Mouse (Mus musculus) gastrocnemius, postnatal 14 days (tissue): ENCODE data around the gene Ccdc34. TPM values are rescaled to one million over a fixed set of nuclear protein-coding genes. Genes with fewer than 3 reads are reported as not detected.

Source experiments
- DNase-seq: peaks from one replicate; pipeline ENCODE4 v3.0.0; 2021; ENCODE audit warnings: mixed read lengths
- intact Hi-C: fragments of 180-260 bp; cut with DNase I; formaldehyde crosslinking; loops from one replicate; pipeline ENCODE4 v1.15.1; 2025; ENCODE audit warnings: low total_unique reads
- total RNA-seq, 2 experiments: library from RNA; stranded (reverse); gene quantifications; 2 replicates each; pipeline ENCODE4 v1.2.3; 2021

Ccdc34 gene
- total RNA-seq, 2 experiments from 2014 or later, result 5.8 to 6.5 TPM

DNA sequence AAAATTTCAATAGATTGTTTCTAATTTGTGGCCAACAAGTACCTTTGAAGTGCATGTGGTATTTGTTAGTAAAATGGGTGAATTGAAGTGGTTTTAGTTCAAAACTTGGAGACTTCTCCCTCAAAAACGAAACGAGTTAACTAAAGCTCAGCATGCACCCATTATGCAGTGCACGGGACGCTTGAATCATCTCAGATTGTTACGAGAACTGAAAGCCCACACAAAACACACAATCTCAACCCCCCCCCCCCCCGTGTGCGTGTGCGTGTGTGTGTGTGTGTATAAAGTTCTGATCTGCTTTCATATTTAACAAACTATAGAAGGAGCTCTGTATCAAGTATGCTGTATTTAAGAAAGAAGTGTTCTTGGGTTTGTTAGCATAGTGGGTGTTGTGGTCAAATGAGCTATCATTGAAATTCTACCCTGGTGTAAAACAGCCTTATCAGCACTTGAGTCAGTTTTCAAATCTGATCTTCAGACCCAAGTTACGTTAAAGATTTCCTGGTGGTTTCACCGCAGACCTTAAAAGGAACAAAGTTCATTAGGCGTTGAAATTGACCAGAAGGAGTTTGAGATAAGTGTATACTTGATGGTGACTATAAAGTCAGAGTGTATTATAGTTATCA, 25.1 kb upstream of the Ccdc34 start:
- no peak for DNase-seq
- intact Hi-C loops, result loop anchor here (10.0 kb wide), 1 partner anchor 78 kb away; the partner anchor contains the start of gene Lgr4

DNA sequence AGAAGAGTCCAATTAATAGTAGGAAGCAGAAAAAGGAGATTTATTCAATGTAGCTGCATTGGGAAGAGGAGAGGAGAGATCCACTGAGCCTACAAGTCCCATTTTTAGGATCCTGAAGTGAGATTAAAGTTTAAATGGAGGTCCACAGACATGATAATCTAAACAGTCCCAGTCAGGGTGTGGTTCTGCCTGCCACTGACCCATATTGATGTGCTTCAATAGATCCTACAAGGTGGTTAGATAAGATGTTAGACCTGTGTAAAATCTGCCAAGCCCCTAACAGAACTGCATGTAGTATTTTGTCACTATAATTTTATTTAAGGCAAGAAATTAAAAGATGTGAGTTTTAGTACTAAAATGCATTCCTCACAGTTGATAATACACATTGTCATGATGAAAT, 24.2 kb upstream of the Ccdc34 start:
- intact Hi-C loops, result loop anchor here (10.0 kb wide), 1 partner anchor 79 kb away; the partner anchor contains the start of gene Lgr4
- DNase-seq, result no peak

DNA sequence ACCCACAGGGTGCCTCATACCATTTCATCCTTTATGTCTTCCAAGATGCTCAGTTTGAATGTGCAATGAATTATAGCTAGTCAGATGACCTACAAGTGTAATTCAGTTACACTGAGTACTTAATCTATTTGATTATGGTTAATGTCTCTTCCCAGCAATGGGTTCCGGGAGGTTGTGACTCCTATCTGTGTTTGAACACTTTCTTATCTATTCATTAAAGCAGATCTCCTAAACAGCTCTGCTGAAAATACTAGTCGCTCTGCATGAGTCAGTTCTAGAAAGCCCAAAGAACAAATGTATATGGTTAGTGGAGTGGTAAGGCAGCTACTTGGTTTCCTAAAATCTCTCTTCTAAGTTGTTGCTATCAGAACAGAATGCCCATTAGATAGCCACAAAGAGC, 22.6 kb upstream of the Ccdc34 start:
- intact Hi-C loops, result loop anchor here (10.0 kb wide), 1 partner anchor 80 kb away; the partner anchor contains the start of gene Lgr4
- no peak for DNase-seq

DNA sequence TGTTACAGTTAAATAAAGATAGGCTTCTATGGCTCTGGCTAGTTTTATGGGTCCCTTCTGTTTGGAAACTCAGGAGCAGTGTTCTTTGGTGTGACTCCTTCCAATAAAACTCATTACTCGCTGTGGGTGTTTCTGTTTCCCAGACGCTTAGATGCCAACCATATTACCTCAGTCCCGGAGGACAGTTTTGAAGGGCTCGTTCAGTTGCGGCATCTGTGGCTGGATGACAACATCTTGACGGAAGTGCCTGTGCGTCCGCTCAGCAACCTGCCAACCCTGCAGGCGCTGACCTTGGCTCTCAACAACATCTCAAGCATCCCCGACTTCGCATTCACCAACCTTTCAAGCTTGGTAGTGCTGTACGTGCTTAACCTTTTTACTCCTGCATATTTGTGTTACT, 21.2 kb upstream of the Ccdc34 start:
- intact Hi-C loops, result loop anchor here (10.0 kb wide), 1 partner anchor 82 kb away; the partner anchor contains the start of gene Lgr4
- DNase-seq, result peak; percentile 28

DNA sequence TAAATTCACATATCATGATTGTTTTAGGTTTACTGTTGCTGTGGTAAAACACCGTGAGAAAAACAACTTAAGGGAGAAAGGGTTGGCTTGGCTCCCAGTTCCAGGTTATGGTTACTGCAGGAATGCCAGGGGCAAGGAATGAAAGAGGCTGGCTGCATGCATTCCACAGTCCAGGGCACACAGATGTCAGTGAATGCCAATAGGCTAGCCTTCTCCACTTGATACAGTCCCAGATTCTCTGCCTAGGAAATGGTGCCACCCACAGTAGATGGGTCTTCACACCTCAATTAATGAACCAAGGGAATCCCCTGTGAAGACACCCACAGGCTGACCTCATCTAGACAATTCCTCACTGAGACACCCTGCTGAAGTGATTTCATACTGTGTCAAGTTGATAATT, 12.9 kb upstream of the Ccdc34 start:
- intact Hi-C loops, result no loop called here
- DNase-seq, result no peak

DNA sequence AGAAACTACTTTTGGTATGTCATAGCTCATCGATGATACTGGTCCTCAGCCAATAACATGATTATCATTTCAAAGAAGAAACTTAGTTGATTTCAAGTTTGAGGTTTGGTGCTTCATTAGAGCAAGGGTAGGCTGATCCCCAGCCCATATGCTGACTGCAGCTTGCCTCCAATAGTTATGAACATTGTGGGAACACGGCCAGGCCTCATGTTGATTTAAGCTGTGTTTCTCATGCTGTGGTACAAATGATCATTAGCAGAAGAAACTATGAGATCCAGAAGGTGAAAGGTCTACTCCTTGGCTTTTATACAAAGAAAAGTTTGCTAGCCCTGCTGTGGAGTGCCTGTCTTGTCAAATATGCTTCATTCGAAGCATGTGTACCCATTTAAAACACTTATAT, 12.5 kb upstream of the Ccdc34 start:
- no peak for DNase-seq
- intact Hi-C loops, result no loop called here

DNA sequence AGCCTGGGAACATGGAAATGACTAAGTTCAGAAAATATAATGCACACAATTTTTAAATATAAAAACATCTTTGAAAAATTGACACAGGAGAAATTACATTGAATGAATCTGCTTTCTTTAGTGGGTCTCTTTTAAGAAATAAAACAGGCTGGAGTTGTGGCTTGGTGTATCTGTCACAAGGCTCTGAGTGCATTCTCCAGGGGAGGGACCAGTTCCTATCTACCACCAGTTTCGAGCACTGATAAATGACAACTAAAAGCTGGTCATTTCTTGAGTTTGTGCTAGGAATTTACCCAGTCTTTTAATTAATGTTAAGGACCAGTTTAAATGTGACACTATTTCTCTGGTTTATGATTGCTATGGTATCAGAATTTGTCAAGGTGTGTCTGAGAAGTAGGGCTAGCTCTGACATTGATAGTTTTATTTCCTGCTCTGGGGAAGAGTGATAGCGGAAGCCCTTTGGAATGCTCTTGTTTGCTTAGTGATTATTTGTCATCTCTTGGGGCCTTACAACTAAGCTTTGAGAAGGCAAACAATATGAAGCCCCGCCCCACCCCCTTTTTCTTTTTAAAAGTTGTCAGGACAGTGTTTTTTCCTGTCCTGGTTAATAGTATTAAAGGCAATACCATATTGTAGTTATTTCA, 11.9 kb upstream of the Ccdc34 start:
- intact Hi-C loops, result no loop called here
- DNase-seq, result no peak

DNA sequence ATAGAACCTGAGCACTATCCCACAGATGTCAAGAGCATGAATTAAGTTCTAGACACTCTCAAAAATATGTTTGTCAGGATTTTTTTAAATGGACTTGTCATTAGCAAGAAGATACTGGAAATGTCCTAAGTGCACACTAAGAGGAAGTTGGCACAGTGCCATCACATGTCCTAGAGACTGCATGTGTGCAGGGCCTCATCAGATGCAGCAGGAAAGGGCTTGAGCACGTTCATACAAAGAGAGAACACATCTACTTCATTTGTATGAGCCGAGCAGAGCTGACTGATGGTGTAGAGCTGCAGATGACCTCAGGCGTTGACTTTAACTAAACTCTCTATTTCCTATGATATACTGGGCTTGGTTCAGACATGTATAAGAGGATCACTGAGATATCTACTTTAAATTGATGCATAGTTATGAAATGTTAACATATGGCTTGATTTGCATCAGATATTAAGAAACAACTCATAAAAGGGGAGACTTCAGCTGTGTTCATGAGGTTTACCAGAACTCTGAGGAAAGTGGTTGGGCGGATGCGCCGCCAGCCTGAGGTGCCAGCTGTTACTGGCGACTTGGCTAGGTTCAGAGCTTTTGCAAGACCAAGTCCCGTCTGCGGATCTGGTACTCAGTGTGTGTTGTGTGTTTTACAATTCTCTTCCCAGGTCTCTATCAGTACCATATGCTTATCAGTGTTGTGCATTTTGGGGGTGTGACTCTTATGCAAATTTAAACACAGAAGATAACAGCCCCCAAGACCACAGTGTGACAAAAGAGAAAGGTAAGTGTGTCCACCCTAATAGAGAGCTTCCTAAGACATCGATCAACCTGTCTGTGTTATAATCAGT, 10.0 kb upstream of the Ccdc34 start:
- no peak for DNase-seq
- intact Hi-C loops, result no loop called here

DNA sequence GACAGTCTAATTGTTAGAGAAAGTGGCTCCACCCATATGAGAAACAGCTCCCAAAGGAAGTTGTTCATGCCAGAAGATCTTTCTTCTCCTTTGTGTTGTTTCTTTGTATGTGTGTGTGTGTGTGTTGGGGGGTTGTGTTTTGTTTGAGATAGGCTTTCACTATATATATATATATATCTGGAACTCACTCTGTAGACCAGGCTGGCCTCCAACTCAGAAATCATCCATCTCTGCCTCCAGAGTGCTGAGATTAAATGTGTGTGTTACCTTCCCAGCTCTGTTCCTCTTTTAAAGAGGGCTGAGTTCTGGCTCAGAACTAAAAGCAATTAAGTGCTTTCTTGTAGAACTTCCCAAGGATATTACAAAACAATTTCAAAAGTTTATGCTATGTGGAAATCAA, 8.2 kb upstream of the Ccdc34 start:
- no peak for DNase-seq
- intact Hi-C loops, result no loop called here

DNA sequence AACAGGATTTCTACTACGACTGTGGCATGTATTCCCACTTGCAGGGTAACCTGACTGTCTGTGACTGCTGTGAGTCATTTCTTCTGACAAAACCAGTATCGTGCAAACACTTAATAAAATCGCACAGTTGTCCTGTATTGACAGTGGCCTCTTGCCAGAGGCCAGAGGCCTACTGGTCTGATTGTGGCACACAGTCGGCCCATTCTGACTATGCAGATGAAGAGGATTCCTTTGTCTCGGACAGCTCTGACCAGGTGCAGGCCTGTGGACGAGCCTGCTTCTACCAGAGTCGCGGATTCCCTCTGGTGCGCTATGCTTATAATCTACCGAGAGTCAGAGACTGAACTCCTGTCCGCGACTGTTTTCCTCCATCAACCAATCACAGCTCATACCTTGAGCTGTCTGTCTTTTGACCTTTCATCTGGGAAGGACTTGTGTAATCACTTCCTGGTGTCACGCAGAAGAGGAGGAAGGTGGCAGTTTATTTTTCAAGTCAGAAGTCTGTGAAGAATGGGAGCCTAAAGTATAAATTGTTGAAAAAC, 5.4 kb upstream of the Ccdc34 start:
- intact Hi-C loops, result no loop called here

DNA sequence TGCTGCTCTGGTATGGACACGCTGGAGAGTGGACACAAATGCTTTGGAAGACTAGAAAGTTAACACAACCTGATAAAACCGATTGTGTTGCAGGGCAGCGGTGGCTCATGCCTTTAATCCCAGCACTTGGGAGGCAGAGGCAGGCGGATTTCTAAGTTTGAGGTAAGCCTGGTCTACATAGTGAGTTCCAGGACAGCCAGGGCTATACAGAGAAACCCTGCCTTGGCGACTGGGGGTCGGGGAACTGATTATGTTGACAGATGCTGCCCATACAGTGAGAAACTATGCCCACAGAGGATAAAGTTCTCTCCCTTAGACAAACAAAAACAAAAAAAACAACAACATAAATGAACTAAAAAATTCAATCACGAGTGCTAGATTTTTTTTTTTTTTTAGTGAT, 530 bp upstream of the Ccdc34 start:
- intact Hi-C loops, result no loop called here
- DNase-seq, result no peak

More for the DNA sequence above, 5.4 kb upstream of the Ccdc34 start:
- no peak for DNase-seq

DNA sequence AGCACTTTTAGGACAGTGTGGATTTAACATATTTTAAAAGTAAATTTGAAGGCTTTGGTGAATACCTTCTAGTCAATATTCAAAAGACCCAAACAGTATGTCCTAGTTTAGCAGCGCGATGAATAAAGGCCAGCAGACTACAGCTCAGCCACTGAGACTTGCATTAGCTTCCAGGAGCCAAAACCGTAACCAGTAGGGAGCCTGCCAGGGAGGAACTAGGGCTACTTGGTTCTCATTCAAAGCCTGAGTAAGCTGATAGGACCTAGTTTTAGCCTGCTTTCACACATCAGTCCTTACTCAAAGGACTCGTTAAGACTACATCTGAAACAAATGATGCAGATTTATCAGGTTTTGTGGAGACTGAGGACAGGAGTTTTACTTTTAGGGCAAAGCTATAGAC, 2.0 kb downstream of the Ccdc34 start:
- intact Hi-C loops, result no loop called here

DNA sequence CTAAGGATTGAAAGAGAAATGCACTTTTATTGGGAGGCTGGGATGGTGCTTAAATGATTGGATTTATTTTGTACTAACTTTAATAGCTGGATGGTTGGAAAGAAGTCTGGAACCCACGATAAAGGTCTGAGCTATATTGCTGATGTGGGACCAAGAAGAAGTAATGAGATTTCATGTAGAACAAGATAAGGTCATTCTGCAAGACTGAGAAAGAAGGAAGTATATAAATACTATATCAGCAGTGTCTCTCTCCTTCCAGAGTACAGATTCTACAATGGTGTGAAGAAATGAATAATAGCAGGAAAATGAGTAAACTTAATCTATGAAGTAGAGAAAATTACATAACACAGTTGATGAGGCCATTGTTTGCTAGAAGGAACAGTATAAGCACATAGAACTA, 2.8 kb downstream of the Ccdc34 start:
- intact Hi-C loops, result no loop called here
- no peak for DNase-seq

More for the DNA sequence above, 2.0 kb downstream of the Ccdc34 start:
- DNase-seq, result peak; percentile 53

DNA sequence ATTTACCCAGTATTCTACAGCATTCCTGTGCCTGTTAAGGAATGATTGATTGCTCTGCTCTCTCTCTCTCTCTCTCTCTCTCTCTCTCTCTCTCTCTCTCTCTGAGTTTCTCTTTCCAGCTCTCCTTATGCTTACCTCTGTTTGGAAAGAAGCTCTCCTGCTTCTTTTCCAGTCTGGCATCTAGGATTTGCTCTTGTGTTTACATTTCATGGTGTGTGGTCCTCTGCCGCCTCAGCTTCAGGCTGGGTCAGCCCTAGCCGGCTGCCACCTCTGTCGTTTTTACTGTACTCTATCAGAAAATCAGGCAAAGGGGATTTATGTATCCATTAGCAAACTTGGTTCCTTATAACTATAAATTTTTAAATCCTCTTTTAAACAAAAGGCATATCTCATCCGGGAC, 18.6 kb downstream of the Ccdc34 start:
- DNase-seq, result no peak
- intact Hi-C loops, result no loop called here

DNA sequence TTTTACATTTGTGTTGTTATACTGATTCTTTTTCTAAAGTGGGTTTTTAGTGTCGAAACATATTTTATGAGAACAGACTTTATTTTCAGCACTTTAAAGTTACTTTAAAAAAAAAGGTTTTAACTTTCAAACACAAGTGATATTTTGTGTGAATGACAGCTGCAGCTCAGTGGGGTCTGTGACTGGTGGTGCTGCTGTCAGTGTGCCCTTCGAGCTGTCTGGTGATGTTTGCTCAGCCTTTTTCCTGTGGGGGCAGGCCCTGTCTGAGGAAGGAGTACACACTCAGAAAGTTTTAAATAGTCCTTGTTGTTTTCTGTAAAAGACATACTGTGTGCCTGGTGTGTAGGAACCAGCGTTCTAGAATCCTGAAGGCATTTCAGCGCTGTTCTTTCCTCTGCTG, 19.0 kb downstream of the Ccdc34 start:
- intact Hi-C loops, result no loop called here

DNA sequence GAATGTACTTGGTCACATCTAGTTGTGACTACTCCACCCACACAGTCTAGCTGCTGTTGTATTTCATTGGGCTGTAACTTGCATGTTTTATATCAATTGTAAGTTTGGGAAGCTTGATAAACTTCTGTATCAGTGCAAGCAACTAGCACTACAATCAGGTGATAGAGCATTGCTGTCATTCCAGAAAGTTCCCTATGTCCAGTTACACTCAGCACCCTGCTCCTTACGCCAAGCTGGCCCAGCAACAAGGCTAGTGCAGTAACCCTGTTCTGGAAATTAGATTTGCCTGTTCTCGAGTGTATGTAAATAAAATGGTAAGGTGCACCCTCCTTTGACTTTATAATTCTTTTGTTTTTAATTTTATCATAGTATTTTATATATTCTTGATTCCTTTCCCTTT, 19.6 kb downstream of the Ccdc34 start:
- intact Hi-C loops, result no loop called here

More for the DNA sequence above, 19.0 kb downstream of the Ccdc34 start:
- no peak for DNase-seq

DNA sequence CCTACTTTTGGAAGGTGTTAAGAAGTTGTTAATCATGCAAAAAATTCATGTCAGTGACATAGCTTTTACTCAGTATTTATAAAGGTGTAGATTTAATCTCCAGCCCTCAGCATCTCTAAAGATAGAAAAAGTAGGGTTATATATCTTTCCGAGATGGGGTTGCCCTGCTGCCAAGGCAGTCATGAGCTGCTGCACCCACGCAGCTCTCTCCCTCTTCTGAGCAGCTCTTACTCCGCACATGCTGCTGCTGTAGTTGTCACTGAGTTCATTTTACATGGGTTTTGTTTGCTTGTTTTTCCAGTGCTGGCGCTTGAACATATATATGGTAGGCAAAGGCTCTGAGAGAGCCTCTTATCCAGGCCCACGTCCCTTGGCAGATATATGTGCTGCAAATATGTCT, 20.7 kb downstream of the Ccdc34 start:
- intact Hi-C loops, result no loop called here
- DNase-seq, result no peak

More for the DNA sequence above, 19.6 kb downstream of the Ccdc34 start:
- no peak for DNase-seq

DNA sequence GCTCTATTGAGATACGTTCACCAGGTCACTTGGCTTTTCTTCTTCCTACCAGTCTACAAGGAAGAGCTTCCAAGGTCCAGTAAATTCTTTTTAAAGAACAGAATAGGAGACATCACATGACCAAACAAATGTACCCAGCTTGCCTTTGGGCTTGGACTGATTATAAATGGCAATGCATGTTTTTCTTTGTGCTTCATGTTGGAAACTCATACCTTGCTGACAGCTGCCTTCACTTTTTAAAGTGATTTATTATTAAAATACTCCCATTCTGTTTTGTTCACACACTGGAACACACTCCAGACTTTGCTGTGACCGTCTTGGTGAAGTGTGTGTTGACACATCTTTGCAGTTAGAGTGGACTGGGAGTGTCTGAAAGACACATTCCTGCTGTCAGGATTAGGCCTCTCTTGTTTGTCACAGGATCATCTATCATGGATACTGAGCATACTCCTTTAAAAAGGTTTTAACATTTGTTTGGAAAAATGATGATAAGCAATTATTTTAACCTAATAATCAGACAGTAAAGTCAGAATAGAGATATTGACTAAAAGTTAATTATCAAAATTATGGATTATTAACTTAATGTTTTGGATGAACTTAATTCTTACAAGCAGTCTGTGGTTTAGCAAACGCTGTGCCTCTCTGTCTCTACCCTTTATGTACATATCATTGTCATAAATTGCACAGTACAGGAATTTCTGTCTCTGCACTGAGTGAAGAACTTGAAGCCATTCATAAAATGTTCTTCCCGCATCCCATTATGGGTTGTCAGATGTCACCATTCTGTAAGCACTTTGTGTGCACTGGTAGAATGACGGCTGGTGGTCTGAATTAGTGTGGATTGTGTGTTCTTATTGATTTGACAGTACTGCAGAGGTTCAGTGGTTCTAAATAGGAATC, 25.5 kb downstream of the Ccdc34 start:
- intact Hi-C loops, result no loop called here

DNA sequence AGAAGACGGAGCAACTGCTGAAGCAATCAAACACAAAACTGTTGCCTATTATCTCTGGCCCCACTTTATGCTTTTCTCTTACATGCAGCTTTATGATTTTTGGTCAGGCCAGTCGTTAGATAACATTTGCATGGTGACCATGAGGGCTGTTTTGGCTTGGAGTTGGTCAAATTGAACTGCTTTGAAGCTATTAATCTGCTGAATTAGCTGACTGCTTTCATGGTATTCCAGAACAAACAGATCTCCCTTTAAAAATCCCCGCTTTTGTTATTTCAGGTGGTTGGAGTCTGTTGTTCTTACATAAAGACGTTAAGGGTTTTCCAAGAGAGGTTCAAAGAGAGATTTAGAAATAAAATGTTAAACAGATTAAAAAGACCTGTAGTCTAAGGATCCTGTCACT, 40.8 kb downstream of the Ccdc34 start:
- DNase-seq, result no peak
- intact Hi-C loops, result no loop called here

More for the DNA sequence above, 25.5 kb downstream of the Ccdc34 start:
- no peak for DNase-seq
